23 mouse cellular contexts compared by ENCODE assay signal in genomic region chr1:164900696-164901095, GRCm38 (mm10). TPM values are rescaled to one million over a fixed set of nuclear protein-coding genes. Genes with fewer than 3 reads are reported as not detected.
DNase-seq lines count a peak whose midpoint lies in the region; ATAC-seq lines count a peak whose summit lies in the region.
"Had no signal": no experiment of that assay in that cellular context is flagged by ENCODE, and none has a peak within 500 bp of the region (broad histone marks: within the 10 kb centered on the region; RNA-seq: fewer than 3 reads in every experiment).

No protein-coding gene starts in this region.

- no peak for ATAC-seq in neural tube, embryonic 15.5 days (ENCODE audit: low FRiP score)
- ATAC-seq: CD4-positive, CD25-positive, alpha-beta regulatory T cell, adult 4 months; forebrain, embryonic 13.5 days; hindbrain, postnatal 0 days had no signal

- peaks cover 43% of the 10 kb centered on the region for H3K4me1 ChIP-seq in heart, embryonic 10.5 days
- peaks cover 25% of the 10 kb centered on the region for H3K4me1 ChIP-seq in neural tube, embryonic 15.5 days

- DNase-seq in heart, embryonic 10.5 days (ENCODE audit: low spot score), result peak; percentile 72
- DNase-seq in heart, adult 8-10 months (ENCODE audit: low spot score), result no peak
- DNase-seq in cerebellum, adult 9-11 months, result peak; percentile 30
- DNase-seq in gastrocnemius, adult 8-10 months (ENCODE audit: low spot score in 2 of 2), result peak; percentile 35 to 73
- DNase-seq in heart, postnatal 36 days, result peak; percentile 10 to 28
- no peak for DNase-seq in T-cell, adult 2 months (ENCODE audit: low spot score)
- DNase-seq: lung, adult 2 months; lung, postnatal 36 days; right cerebral cortex, postnatal 25 days; thymus, postnatal 36 days had no signal

- H3K4me3 ChIP-seq in heart, embryonic 10.5 days, result no peak overlapping the region
- no peak overlapping the region for H3K4me3 ChIP-seq in neural tube, embryonic 15.5 days (replicated peaks)
- H3K4me3 ChIP-seq: embryonic facial prominence, embryonic 10.5 days; forebrain, embryonic 13.5 days; midbrain, embryonic 10.5 days; neural tube, embryonic 12.5 days had no signal

- H3K9me3 ChIP-seq in heart, embryonic 10.5 days, result no peaks in the 10 kb centered on the region
- no peaks in the 10 kb centered on the region for H3K9me3 ChIP-seq in neural tube, embryonic 15.5 days (replicated peaks)
- H3K9me3 ChIP-seq: embryonic facial prominence, embryonic 10.5 days; forebrain, embryonic 13.5 days; midbrain, embryonic 10.5 days; neural tube, embryonic 12.5 days had no signal

- H3K36me3 ChIP-seq in heart, embryonic 10.5 days, result no peaks in the 10 kb centered on the region
- no peaks in the 10 kb centered on the region for H3K36me3 ChIP-seq in neural tube, embryonic 15.5 days
- H3K36me3 ChIP-seq: embryonic facial prominence, embryonic 10.5 days; G1E; midbrain, embryonic 10.5 days; neural tube, embryonic 12.5 days had no signal

- 80% methylated on average over 6 of the region's 6 CpGs for WGBS in heart, embryonic 10.5 days
- WGBS in neural tube, embryonic 15.5 days, result 78% methylated on average over 6 of the region's 6 CpGs

- no peaks in the 10 kb centered on the region for H3K27me3 ChIP-seq in heart, embryonic 10.5 days (ENCODE audit: insufficient read depth, poor library complexity, severe bottlenecking)
- no peaks in the 10 kb centered on the region for H3K27me3 ChIP-seq in neural tube, embryonic 15.5 days (replicated peaks)
- H3K27me3 ChIP-seq: forebrain, embryonic 13.5 days; neural tube, embryonic 12.5 days had no signal

- H3K27ac ChIP-seq in heart, embryonic 10.5 days, result no peak overlapping the region
- H3K27ac ChIP-seq in neural tube, embryonic 15.5 days (replicated peaks), result no peak overlapping the region
- H3K27ac ChIP-seq: embryonic facial prominence, embryonic 10.5 days; forebrain, embryonic 13.5 days; midbrain, embryonic 10.5 days; neural tube, embryonic 12.5 days; stomach, postnatal 0 days had no signal

- H3K9ac ChIP-seq in neural tube, embryonic 15.5 days (replicated peaks), result no peak overlapping the region
- H3K9ac ChIP-seq: forebrain, embryonic 13.5 days; neural tube, embryonic 12.5 days had no signal

- H3K4me2 ChIP-seq in neural tube, embryonic 15.5 days, result no peak overlapping the region
- H3K4me2 ChIP-seq: forebrain, embryonic 13.5 days; neural tube, embryonic 12.5 days had no signal

- intact Hi-C loops in heart, postnatal 36 days (cut with DNase I), result loop anchor here (5.0 kb wide), 1 partner anchor 218 kb away; no protein-coding TSS in a partner anchor

RNA-seq across cellular contexts. Expression of gene Xcl1, which starts 34.6 kb away (rescaled TPM):
- not detected in 2 replicates for polyA plus RNA-seq in heart, embryonic 10.5 days (2016; fragmentation: Nextera tagmentation; extraction: Ambion mirVana)
- total RNA-seq in heart, adult 8-10 months (2022), result not detected
- not detected for total RNA-seq in gastrocnemius, adult 8-10 months (2022)
- not detected for total RNA-seq in heart, postnatal 36 days (2021)
- 2.7 TPM in 1 of 2 replicates, not detected in the other for polyA plus RNA-seq in neural tube, embryonic 15.5 days (2015; fragmentation: Nextera tagmentation; extraction: Ambion mirVana)
- total RNA-seq: G1E; hindbrain, postnatal 0 days; layer of hippocampus, postnatal 25 days; left cerebral cortex, postnatal 14 days had no signal
- polyA plus RNA-seq: adrenal gland, adult 2 months; brain, embryonic 14.5 days; embryonic facial prominence, embryonic 10.5 days; forebrain, embryonic 13.5 days; G1E; hindbrain, postnatal 0 days; midbrain, embryonic 10.5 days; neural tube, embryonic 12.5 days had no signal

Comparison
In these comparisons a context has a peak if more than half of its experiments do, and no peak if none do; other contexts are left out.
1. DNase-seq: peak in heart, embryonic 10.5 days (single experiment), cerebellum, adult 9-11 months (single experiment), gastrocnemius, adult 8-10 months (2 of 2) and heart, postnatal 36 days (2 of 2); none in heart, adult 8-10 months (single experiment) and T-cell, adult 2 months (single experiment).